Mouse (Mus musculus) lung, embryonic 15.5 days (tissue): ENCODE measurements around the gene Csmd2. TPM values are rescaled to one million over a fixed set of nuclear protein-coding genes. Genes with fewer than 3 reads are reported as not detected.

ENCODE experiments used
- ATAC-seq: fragments of 200-750 bp; cut with Nextera tagmentation; 2 replicates; pipeline ENCODE4 v1.8.0; 2017; ENCODE audit warnings: moderate number of reproducible peaks, borderline replicate concordance; ENCODE audit not compliant: low FRiP score, low TSS enrichment; ENCODE audit errors: extremely low read depth
- H3K27ac ChIP-seq: fragments of 300-500 bp; sonication (generic); 2 replicates; pipeline ENCODE4 v1.5.1; 2015; ENCODE audit warnings: moderate library complexity, mild to moderate bottlenecking, inconsistent platforms
- H3K27me3 ChIP-seq: fragments of 300-500 bp; sonication (generic); 2 replicates; pipeline ENCODE4 v1.6.1; 2015; ENCODE audit warnings: inconsistent platforms
- H3K36me3 ChIP-seq: fragments of 300-500 bp; sonication (generic); 2 replicates; pipeline ENCODE4 v1.6.1; 2015; ENCODE audit warnings: inconsistent platforms
- H3K4me1 ChIP-seq: fragments of 300-500 bp; sonication (generic); 2 replicates; pipeline ENCODE4 v1.6.1; 2015; ENCODE audit warnings: inconsistent platforms
- H3K4me2 ChIP-seq: fragments of 300-500 bp; sonication (generic); 2 replicates; pipeline ENCODE4 v1.6.1; 2015; ENCODE audit warnings: inconsistent platforms, mild to moderate bottlenecking, moderate library complexity
- H3K4me3 ChIP-seq: fragments of 300-500 bp; sonication (generic); 2 replicates; pipeline ENCODE4 v1.5.1; 2015; ENCODE audit warnings: mild to moderate bottlenecking, inconsistent platforms
- H3K9ac ChIP-seq: fragments of 300-500 bp; sonication (generic); 2 replicates; pipeline ENCODE4 v1.6.1; 2015; ENCODE audit warnings: inconsistent platforms
- H3K9me3 ChIP-seq: fragments of 300-500 bp; sonication (generic); 2 replicates; pipeline ENCODE4 v1.6.1; 2016; ENCODE audit warnings: inconsistent platforms
- WGBS: fragments of 180-500 bp; shearing (Covaris S2); methylation state at CpG from one replicate; pipeline ENCODE4 v1.1.7; 2015; 5-methylcytosine and 5-hydroxymethylcytosine counted together
- polyA plus RNA-seq: library from polyadenylated mRNA; unstranded; fragments of >200 nt; fragmentation: Nextera tagmentation; extraction: Ambion mirVana; gene quantifications from 2 replicates; pipeline ENCODE4 v1.2.1, GENCODE M21; 2015

Gene Csmd2
- polyA plus RNA-seq, 1 experiment from 2014 or later: 0.21 TPM

GRCm38 (mm10) chr4:128378946-128379345 is 391.3 kb downstream of the Csmd2 start:
- ATAC-seq: no peak
- WGBS: 62% methylated on average over 2 of the region's 2 CpGs

DNA sequence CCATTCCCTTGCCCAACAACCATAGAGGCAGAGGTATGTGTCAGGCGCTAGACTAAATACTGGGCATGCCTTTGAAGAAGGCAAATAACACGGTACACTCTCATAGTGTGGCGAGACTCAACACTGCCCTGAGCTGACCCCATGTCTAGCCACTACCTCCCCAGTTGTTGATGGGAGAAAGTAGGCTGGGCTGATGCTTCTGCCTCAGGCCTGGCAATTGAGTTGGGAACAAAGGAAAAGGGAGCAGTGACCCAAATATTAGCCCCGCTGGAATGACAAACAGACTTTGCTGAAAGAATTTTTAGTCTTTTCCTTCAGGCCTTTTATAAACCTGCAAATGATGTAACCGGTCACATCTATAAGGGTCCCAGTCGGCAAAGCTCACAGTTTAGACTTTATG is 393.7 kb downstream of the Csmd2 start:
- no peak overlapping the region for H3K4me2 ChIP-seq
- H3K36me3 ChIP-seq: no peaks in the 10 kb centered on the region
- no peak for ATAC-seq
- 60% methylated on average over 6 of the region's 6 CpGs for WGBS
- no peak overlapping the region for H3K4me3 ChIP-seq
- H3K27me3 ChIP-seq: no peaks in the 10 kb centered on the region
- H3K9ac ChIP-seq: no peak overlapping the region
- H3K27ac ChIP-seq: no peak overlapping the region
- no peaks in the 10 kb centered on the region for H3K4me1 ChIP-seq
- no peaks in the 10 kb centered on the region for H3K9me3 ChIP-seq

More at GRCm38 (mm10) chr4:128378946-128379345, 391.3 kb downstream of the Csmd2 start:
- no peaks in the 10 kb centered on the region for H3K4me1 ChIP-seq
- H3K9me3 ChIP-seq: no peaks in the 10 kb centered on the region
- H3K4me3 ChIP-seq: no peak overlapping the region
- no peak overlapping the region for H3K4me2 ChIP-seq
- no peaks in the 10 kb centered on the region for H3K36me3 ChIP-seq
- H3K9ac ChIP-seq: no peak overlapping the region
- H3K27me3 ChIP-seq: no peaks in the 10 kb centered on the region
- no peak overlapping the region for H3K27ac ChIP-seq

- Histone ChIP-seq H3K9me3 (no peaks in the 10 kb centered on the region), H3K27me3 (no peaks in the 10 kb centered on the region), H3K4me1 (no peaks in the 10 kb centered on the region), H3K9ac (no peak overlapping the region), H3K4me2 (no peak overlapping the region), H3K36me3 (no peaks in the 10 kb centered on the region), H3K27ac (no peak overlapping the region), H3K4me3 (no peak overlapping the region)
- no peak for ATAC-seq
- WGBS: 83% methylated on average over 7 of the region's 7 CpGs
Observed at GRCm38 (mm10) chr4:128383800-128384199, 396.1 kb downstream of the Csmd2 start.

GRCm38 (mm10) chr4:128391484-128391883 is 403.8 kb downstream of the Csmd2 start:
- Histone ChIP-seq H3K9me3 (no peaks in the 10 kb centered on the region), H3K9ac (no peak overlapping the region), H3K36me3 (no peaks in the 10 kb centered on the region), H3K4me3 (no peak overlapping the region), H3K4me2 (no peak overlapping the region), H3K27me3 (no peaks in the 10 kb centered on the region), H3K4me1 (peaks cover 9% of the 10 kb centered on the region; the same call in 1 of the 2 replicates), H3K27ac (no peak overlapping the region)
- ATAC-seq: no peak
- 82% methylated on average over 5 of the region's 5 CpGs for WGBS

GRCm38 (mm10) chr4:128392279-128392678 is 404.6 kb downstream of the Csmd2 start:
- Histone ChIP-seq H3K4me3 (no peak overlapping the region), H3K9me3 (no peaks in the 10 kb centered on the region), H3K27me3 (no peaks in the 10 kb centered on the region), H3K4me1 (peaks cover 9% of the 10 kb centered on the region), H3K36me3 (no peaks in the 10 kb centered on the region), H3K9ac (no peak overlapping the region), H3K4me2 (no peak overlapping the region), H3K27ac (no peak overlapping the region)
- 27% methylated on average over 3 of the region's 3 CpGs for WGBS
- ATAC-seq: peak; percentile 9; the same call in 1 of the 2 replicates

DNA sequence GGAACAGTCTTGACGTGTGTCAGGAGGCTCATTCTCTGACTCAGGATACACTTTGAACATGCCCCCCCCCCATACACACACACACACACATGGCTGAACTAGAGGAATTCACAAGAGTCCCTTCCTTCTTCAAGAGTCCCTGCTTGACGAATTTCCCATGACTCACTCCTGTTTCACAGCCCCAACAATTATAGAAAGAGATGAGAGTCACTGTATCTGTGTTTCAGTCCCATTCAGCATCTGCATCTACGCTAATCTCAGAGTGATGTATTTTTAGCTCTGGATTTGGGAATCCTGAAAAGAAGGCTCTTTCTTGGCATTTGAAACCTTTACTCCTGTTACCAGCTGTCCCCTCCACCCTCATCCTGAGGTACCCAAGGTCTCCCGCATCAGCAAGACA is 406.2 kb downstream of the Csmd2 start:
- peaks cover 16% of the 10 kb centered on the region for H3K4me1 ChIP-seq
- no peaks in the 10 kb centered on the region for H3K36me3 ChIP-seq
- H3K27me3 ChIP-seq: no peaks in the 10 kb centered on the region
- 78% methylated on average over 4 of the region's 4 CpGs for WGBS
- no peak overlapping the region for H3K27ac ChIP-seq
- ATAC-seq: no peak
- no peaks in the 10 kb centered on the region for H3K9me3 ChIP-seq
- H3K9ac ChIP-seq: no peak overlapping the region
- H3K4me2 ChIP-seq: no peak overlapping the region
- H3K4me3 ChIP-seq: no peak overlapping the region

- H3K9me3 ChIP-seq: no peaks in the 10 kb centered on the region
- no peak overlapping the region for H3K9ac ChIP-seq
- H3K36me3 ChIP-seq: no peaks in the 10 kb centered on the region
- ATAC-seq: no peak
- H3K4me2 ChIP-seq: no peak overlapping the region
- WGBS: 92% methylated on average over 5 of the region's 5 CpGs
- H3K4me1 ChIP-seq: peaks cover 25% of the 10 kb centered on the region
- H3K27ac ChIP-seq: no peak overlapping the region
- no peaks in the 10 kb centered on the region for H3K27me3 ChIP-seq
- no peak overlapping the region for H3K4me3 ChIP-seq
Observed at GRCm38 (mm10) chr4:128396616-128397015, 409.0 kb downstream of the Csmd2 start.

DNA sequence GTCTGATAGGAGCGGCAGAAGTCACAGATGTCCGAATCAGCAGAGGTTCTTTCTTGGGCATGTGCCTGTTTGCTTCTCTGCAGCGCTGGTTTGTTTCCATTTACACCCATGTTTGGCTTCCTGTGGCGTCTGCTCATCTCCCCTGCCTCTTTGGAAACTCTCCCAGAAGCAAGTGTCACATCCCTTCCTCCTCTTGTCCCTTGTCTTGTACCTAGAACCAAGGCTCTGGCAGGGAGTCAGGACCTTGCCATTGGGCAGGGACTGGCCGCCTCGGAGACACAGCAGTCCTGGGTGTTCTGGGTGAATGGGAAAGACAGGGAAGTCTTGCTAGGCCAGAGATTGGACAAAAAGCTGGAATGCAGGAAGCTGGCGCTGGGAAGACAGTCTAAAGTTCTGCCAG is 410.1 kb downstream of the Csmd2 start:
- Histone ChIP-seq H3K4me3 (no peak overlapping the region), H3K9ac (no peak overlapping the region), H3K9me3 (no peaks in the 10 kb centered on the region), H3K4me1 (peaks cover 17% of the 10 kb centered on the region), H3K27me3 (no peaks in the 10 kb centered on the region), H3K36me3 (no peaks in the 10 kb centered on the region), H3K27ac (no peak overlapping the region), H3K4me2 (no peak overlapping the region)
- WGBS: 45% methylated on average over 7 of the region's 7 CpGs
- ATAC-seq: no peak

- no peaks in the 10 kb centered on the region for H3K9me3 ChIP-seq
- no peaks in the 10 kb centered on the region for H3K27me3 ChIP-seq
- ATAC-seq: no peak
- WGBS: 21% methylated on average over 7 of the region's 7 CpGs
- H3K4me2 ChIP-seq: no peak overlapping the region
- H3K4me1 ChIP-seq: peaks cover 17% of the 10 kb centered on the region
- no peak overlapping the region for H3K4me3 ChIP-seq
- H3K27ac ChIP-seq: no peak overlapping the region
- H3K9ac ChIP-seq: no peak overlapping the region
- H3K36me3 ChIP-seq: no peaks in the 10 kb centered on the region
Observed at GRCm38 (mm10) chr4:128398948-128399347, 411.3 kb downstream of the Csmd2 start.

GRCm38 (mm10) chr4:128400016-128400415 is 412.4 kb downstream of the Csmd2 start:
- Histone ChIP-seq H3K9me3 (no peaks in the 10 kb centered on the region), H3K4me3 (no peak overlapping the region), H3K4me2 (no peak overlapping the region), H3K9ac (no peak overlapping the region), H3K27ac (no peak overlapping the region), H3K4me1 (peaks cover 17% of the 10 kb centered on the region), H3K36me3 (no peaks in the 10 kb centered on the region), H3K27me3 (no peaks in the 10 kb centered on the region)
- whole genome bisulfite sequencing: 76% methylated on average over 6 of the region's 6 CpGs
- ATAC-seq: no peak

- no peak for ATAC-seq
- Histone ChIP-seq H3K36me3 (no peaks in the 10 kb centered on the region), H3K4me3 (no peak overlapping the region), H3K27ac (no peak overlapping the region), H3K9me3 (no peaks in the 10 kb centered on the region), H3K4me1 (peaks cover 17% of the 10 kb centered on the region), H3K27me3 (no peaks in the 10 kb centered on the region), H3K9ac (no peak overlapping the region), H3K4me2 (no peak overlapping the region)
- WGBS: 78% methylated on average over 3 of the region's 3 CpGs
Observed at GRCm38 (mm10) chr4:128401591-128401990, 413.9 kb downstream of the Csmd2 start.

GRCm38 (mm10) chr4:128402706-128403105 is 415.0 kb downstream of the Csmd2 start:
- Histone ChIP-seq H3K4me2 (no peak overlapping the region), H3K9me3 (no peaks in the 10 kb centered on the region), H3K4me1 (peaks cover 17% of the 10 kb centered on the region), H3K4me3 (no peak overlapping the region), H3K9ac (no peak overlapping the region), H3K36me3 (no peaks in the 10 kb centered on the region), H3K27me3 (no peaks in the 10 kb centered on the region), H3K27ac (no peak overlapping the region)
- no peak for ATAC-seq
- WGBS: 57% methylated on average over 1 of the region's 1 CpGs

- no peak overlapping the region for H3K27ac ChIP-seq
- ATAC-seq: no peak
- H3K4me3 ChIP-seq: no peak overlapping the region
- H3K27me3 ChIP-seq: no peaks in the 10 kb centered on the region
- no peaks in the 10 kb centered on the region for H3K36me3 ChIP-seq
- H3K4me2 ChIP-seq: no peak overlapping the region
- no peaks in the 10 kb centered on the region for H3K4me1 ChIP-seq
- 89% methylated on average over 3 of the region's 3 CpGs for WGBS
- H3K9ac ChIP-seq: no peak overlapping the region
- H3K9me3 ChIP-seq: no peaks in the 10 kb centered on the region
Observed at GRCm38 (mm10) chr4:128405576-128405975, 417.9 kb downstream of the Csmd2 start.
